In the genomic region with DNA sequence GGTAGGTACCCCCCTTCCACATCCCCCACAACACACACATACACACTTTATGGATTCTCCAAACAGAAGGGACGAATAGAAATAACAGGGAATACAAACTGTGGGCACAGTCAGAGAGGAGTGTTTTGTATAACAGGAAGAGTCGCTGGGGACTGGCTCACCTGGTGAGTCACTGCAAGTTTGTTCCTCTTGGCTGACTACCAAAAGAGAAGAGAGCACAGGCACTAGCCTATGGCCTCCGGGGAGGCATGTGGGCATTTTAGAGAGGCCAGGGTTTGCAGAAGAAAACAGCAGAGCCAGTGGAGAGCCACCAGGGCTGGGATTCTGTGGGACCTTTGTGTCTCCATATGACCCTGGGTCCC, we compare ENCODE assay signal across 9 mouse cellular contexts. TPM values are rescaled to one million over a fixed set of nuclear protein-coding genes. Genes with fewer than 3 reads are reported as not detected.
DNase-seq lines count a peak whose midpoint lies in the region; ATAC-seq lines count a peak whose summit lies in the region.
"Had no signal": no experiment of that assay in that cellular context is flagged by ENCODE, and none has a peak within 500 bp of the region (broad histone marks: within the 10 kb centered on the region; RNA-seq: fewer than 3 reads in every experiment).

No protein-coding gene starts in this region.

- no peaks in the 10 kb centered on the region for H3K27me3 ChIP-seq in limb, embryonic 10.5 days (ENCODE audit: low read depth, poor library complexity, severe bottlenecking)
- no peaks in the 10 kb centered on the region for H3K27me3 ChIP-seq in midbrain, embryonic 10.5 days (ENCODE audit: low read depth, poor library complexity, severe bottlenecking)
- H3K27me3 ChIP-seq: liver, embryonic 13.5 days had no signal

- H3K4me3 ChIP-seq in limb, embryonic 10.5 days: no peak overlapping the region
- no peak overlapping the region for H3K4me3 ChIP-seq in midbrain, embryonic 10.5 days
- H3K4me3 ChIP-seq: liver, embryonic 13.5 days had no signal

- H3K36me3 ChIP-seq in limb, embryonic 10.5 days: no peaks in the 10 kb centered on the region
- H3K36me3 ChIP-seq in midbrain, embryonic 10.5 days: no peaks in the 10 kb centered on the region
- H3K36me3 ChIP-seq: liver, embryonic 13.5 days had no signal

- no peaks in the 10 kb centered on the region for H3K9me3 ChIP-seq in limb, embryonic 10.5 days (replicated peaks)
- no peaks in the 10 kb centered on the region for H3K9me3 ChIP-seq in midbrain, embryonic 10.5 days (replicated peaks)
- H3K9me3 ChIP-seq: liver, embryonic 13.5 days had no signal

- DNase-seq in adrenal gland, adult (ENCODE audit: inconsistent age in 2 of 2, low spot score in 1 of 2): peak; percentile 59 to 78
- DNase-seq in adrenal gland, postnatal 4 days (ENCODE audit: low spot score in 2 of 2): no peak
- DNase-seq in fat pad, adult 2 months (ENCODE audit: extremely low read depth, low read depth, low spot score): peak; percentile 84
- DNase-seq in limb, embryonic 10.5 days (ENCODE audit: low spot score): no peak
- no peak for DNase-seq in midbrain, embryonic 10.5 days (ENCODE audit: low spot score)
- DNase-seq in cerebellum, postnatal 10 days: no peak
- no peak for DNase-seq in left cerebral cortex, postnatal 10 days (ENCODE audit: extremely low spot score in 1 of 2, low spot score in 2 of 2)
- DNase-seq: liver, embryonic 13.5 days had no signal

- intact Hi-C loops in left cerebral cortex, postnatal 10 days (cut with DNase I): no loop called here

- 84% methylated on average over 3 of the region's 3 CpGs for WGBS in limb, embryonic 10.5 days
- WGBS in midbrain, embryonic 10.5 days: 82% methylated on average over 3 of the region's 3 CpGs

- 0 out of 2 replicates have a peak overlapping the region, but pooled peaks have one; percentile 2 for H3K27ac ChIP-seq in limb, embryonic 10.5 days
- H3K27ac ChIP-seq in midbrain, embryonic 10.5 days (replicated peaks): no peak overlapping the region
- H3K27ac ChIP-seq: liver, embryonic 13.5 days had no signal

- H3K4me1 ChIP-seq in limb, embryonic 10.5 days: peaks cover 17% of the 10 kb centered on the region
- H3K4me1 ChIP-seq in midbrain, embryonic 10.5 days: no peaks in the 10 kb centered on the region
- H3K4me1 ChIP-seq: liver, embryonic 13.5 days had no signal

- peak; percentile 44; the same call in 1 of the 2 replicates for ATAC-seq in neutrophil, adult 5-6 weeks (ENCODE audit: extremely low read depth, insufficient number of reproducible peaks, low FRiP score, poor library complexity, severe bottlenecking)

RNA-seq across cellular contexts. Expression of a gene that starts 18.8 kb away (rescaled TPM):
- total RNA-seq in adrenal gland, postnatal 4 days (2021): 10 to 100 TPM; 57.6 to 59.9 TPM
- polyA plus RNA-seq in limb, embryonic 10.5 days (2016; fragmentation: Nextera tagmentation; extraction: Ambion mirVana): 114 and 129 TPM in 2 replicates
- total RNA-seq in neutrophil, adult 5-6 weeks (2017): 73.7 and 82.9 TPM in 2 replicates
- polyA plus RNA-seq in midbrain, embryonic 10.5 days (2016; fragmentation: Nextera tagmentation; extraction: Ambion mirVana): 70.9 and 79.7 TPM in 2 replicates
- 10 to 100 TPM; 42.7 to 51.8 TPM for total RNA-seq in left cerebral cortex, postnatal 10 days (2021)

RNA-seq across cellular contexts. Expression of a gene that starts 49.1 kb away (rescaled TPM):
- 10 to 100 TPM; 31.2 to 31.8 TPM for total RNA-seq in adrenal gland, postnatal 4 days (2021)
- 104 and 106 TPM in 2 replicates for polyA plus RNA-seq in limb, embryonic 10.5 days (2016; fragmentation: Nextera tagmentation; extraction: Ambion mirVana)
- 18.9 and 33.6 TPM in 2 replicates for total RNA-seq in neutrophil, adult 5-6 weeks (2017)
- 85.6 and 100 TPM in 2 replicates for polyA plus RNA-seq in midbrain, embryonic 10.5 days (2016; fragmentation: Nextera tagmentation; extraction: Ambion mirVana)
- 10 to 100 TPM; 20.8 to 21.1 TPM for total RNA-seq in left cerebral cortex, postnatal 10 days (2021)

Comparison
In these comparisons a context has a peak if more than half of its experiments do, and no peak if none do; other contexts are left out.
1. DNase-seq: peak in adrenal gland, adult (2 of 2) and fat pad, adult 2 months (single experiment); none in adrenal gland, postnatal 4 days (0 of 2), limb, embryonic 10.5 days (single experiment), midbrain, embryonic 10.5 days (single experiment), cerebellum, postnatal 10 days (0 of 2) and left cerebral cortex, postnatal 10 days (0 of 2).